Mouse (Mus musculus) embryonic fibroblast, embryonic 13.5 days (primary cell): ENCODE data around the gene Auts2.

Experiments
- CTCF ChIP-seq: IDR thresholded peaks from 2 replicates; pipeline ENCODE4 v1.5.1; 2011; ENCODE audit warnings: mild to moderate bottlenecking, control low read depth, low read length, moderate library complexity, borderline replicate concordance; ENCODE audit not compliant: insufficient read depth
- POLR2A ChIP-seq: IDR thresholded peaks from 2 replicates; pipeline ENCODE4 v1.6.1; 2011; ENCODE audit warnings: low read depth, mild to moderate bottlenecking, control low read depth, low read length, moderate library complexity

DNA sequence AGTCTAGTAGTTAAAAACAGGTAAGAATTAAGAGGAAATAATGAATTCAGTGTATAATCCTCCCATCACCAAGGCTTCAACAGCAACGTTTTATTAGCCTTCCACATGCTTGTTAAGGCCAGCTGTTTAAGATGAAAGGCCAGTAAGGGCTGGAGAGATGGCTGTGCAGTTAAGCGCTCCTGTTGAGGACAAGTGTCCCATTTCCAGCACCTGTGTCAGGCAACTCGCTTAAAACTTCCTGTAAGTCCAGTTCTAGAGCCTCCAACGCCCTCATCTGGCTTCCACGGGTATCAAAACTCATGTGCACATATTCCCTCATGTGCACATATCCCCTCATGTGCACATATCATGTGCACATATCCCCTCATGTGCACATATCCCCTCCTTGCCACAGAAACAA lies 41.1 kb downstream of the Auts2 start:
- TF ChIP-seq POLR2A (no peak), CTCF (no peak)
